Mouse (Mus musculus) T-cell, adult 66 days (primary cell): ENCODE results near the gene Tle6. TPM values are rescaled to one million over a fixed set of nuclear protein-coding genes. Genes with fewer than 3 reads are reported as not detected.

Source experiments
- total RNA-seq, 2 experiments: library from RNA; stranded (reverse); gene quantifications; 3 replicates in 1 of 2; 4 replicates in 1 of 2; pipeline ENCODE4 v1.2.4; 2023

Tle6 gene
- 1 to 10 TPM in 1 of 2 experiments, not detected in 1; 1.6 TPM for total RNA-seq

DNA sequence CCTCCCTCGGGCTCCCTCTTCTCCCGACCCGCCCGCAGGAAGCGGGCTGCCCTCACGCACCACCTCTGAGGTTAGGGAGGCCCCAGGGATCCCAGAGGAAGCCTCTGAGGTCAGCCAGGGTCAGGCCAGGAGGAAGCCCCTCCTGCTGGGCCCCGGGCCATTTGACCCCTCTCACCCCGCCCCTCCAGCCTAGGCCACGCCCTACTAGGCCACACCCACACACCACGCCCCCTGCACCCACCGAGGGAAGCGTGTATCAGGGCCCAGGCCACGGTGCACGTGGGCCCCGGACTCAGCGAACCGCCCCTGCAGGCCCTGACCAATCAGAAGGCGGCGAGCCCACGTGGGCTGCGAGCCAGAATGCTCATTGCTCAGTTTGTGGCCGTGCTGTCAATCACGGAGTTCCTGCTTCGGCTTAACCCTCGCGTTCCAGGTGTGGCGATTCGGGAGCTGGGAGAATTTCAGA, at the start of gene Tle6:
Tle6 (minus strand) TSS at position 336 of the 466 bp plus-strand sequence.

GRCm38 (mm10) chr10:81648803-81649775, 48.2 kb upstream of the Tle6 start, which contains the start of gene Gm10778:
Gene Gm10778, plus strand, starts transcription at chr10:81649059.

GRCm38 (mm10) chr10:81628390-81628789, 27.5 kb upstream of the Tle6 start, which contains the start of gene Ankrd24:
Gene Ankrd24, plus strand, starts transcription at chr10:81628540.

DNA sequence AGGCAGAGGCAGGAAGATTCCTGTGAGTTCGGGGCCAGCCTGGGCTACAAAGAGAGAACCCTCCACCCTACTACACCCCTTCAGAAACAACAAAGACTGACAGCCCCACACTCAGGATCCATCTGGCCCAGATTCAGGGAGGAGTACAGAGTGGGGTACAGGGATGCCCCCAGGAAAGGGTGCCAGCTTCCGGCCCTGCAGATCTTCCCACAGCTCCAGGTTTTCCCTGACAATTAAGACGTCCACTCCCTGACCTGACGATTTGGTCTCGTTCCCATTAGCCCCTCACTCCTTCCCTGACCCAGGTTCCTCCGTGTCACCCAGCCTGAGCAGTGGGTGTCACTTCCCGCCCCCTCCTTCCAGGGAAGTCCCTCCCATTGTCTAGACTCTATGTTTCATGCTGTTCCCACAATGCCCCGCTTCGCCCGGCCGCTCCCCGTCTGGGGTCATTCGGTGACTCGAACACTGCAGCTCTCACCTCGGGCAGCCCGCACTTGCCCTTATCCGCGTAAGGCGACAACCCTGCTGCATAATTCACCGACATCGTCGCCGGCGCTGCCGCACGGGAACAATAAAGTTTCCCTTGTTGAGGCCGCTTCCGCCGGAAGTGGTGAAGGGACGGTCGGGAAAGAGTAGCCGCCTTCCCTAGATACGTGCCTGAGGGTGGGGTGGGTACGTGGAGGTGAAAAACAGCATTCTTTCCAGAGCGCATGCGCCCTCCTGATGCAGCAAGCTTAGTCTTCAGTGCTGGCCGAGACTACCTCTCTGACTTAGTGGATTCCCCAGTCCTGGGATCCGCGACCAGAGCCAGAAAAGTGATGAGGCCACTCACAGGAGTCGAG, 26.3 kb upstream of the Tle6 start, which contains the start of gene Sirt6:
Sirt6 (minus strand) TSS at position 804 of the 842 bp plus-strand sequence.

DNA sequence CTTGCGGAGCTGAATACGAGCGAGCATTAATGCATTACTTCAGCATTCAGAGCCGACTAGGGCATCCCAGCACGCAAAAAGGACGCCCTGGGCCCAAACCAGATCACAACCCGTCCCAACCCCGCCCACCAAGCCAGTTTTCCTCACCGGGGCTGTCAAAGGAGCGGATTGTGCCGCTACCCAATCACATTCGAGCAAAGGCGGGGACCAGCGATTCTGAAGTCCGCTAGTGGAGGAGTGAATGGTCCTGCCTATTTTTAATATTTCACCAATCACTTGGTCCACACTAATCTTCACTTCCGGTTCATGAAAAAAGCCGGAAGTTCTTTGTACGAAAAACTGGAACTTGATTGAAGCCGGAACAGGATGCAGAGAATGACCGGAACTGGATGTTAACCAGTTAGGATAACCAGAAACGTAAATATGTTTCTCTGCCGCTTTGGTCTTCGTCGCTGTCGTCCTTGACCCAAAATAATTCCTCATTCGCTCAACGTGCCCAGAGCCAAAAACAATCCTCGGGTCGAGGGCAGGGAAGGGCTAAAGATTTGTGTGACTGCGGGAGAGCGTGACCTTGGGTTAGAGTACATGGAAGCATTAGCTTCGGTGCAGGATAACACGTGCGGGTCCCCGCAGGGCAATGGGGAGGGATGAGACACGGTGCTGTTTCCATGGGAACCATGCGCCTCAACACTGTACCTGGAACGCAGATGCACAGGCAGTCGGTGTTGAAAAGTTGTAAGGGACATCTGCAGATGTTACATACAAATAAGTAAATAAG, 5.3 kb upstream of the Tle6 start, which contains the start of gene BC025920:
BC025920 (plus strand) TSS at position 297 of the 778 bp plus-strand sequence.

GRCm38 (mm10) chr10:81574081-81575056, 26.5 kb downstream of the Tle6 start, which contains the start of gene Tle2:
Gene Tle2, plus strand, starts transcription at chr10:81574561.

GRCm38 (mm10) chr10:81559163-81559626, 41.7 kb downstream of the Tle6 start, which contains the start of gene Aes:
Gene Aes, plus strand, starts transcription at chr10:81559488.

GRCm38 (mm10) chr10:81545161-81545747, 55.6 kb downstream of the Tle6 start, which contains the start of gene Gna11:
Gene Gna11, minus strand, starts transcription at chr10:81545190.

Other genes with a start within 250 kb of the Tle6 start
- gene Mfsd12, start 243.6 kb downstream of the Tle6 start, total RNA-seq, result 10 to 100 TPM in 1 of 2 experiments, 1 to 10 TPM in 1; 5.9 to 10.6 TPM
- 10 to 100 TPM in 1 of 2 experiments, 1 to 10 TPM in 1; 8.0 to 10.6 TPM for gene 4930404N11Rik, start 235.3 kb downstream of the Tle6 start, total RNA-seq
- 10 to 100 TPM; 32.5 to 38.5 TPM for gene Fzr1, start 222.6 kb downstream of the Tle6 start, total RNA-seq
- gene Dohh, start 216.6 kb downstream of the Tle6 start, total RNA-seq, result 10 to 100 TPM; 38.0 to 44.2 TPM
- gene Gm48551, start 216.6 kb downstream of the Tle6 start, total RNA-seq, result 1 to 10 TPM; 3.3 to 5.8 TPM
- 1 to 10 TPM; 6.1 to 6.4 TPM for gene Gm48552, start 212.1 kb downstream of the Tle6 start, total RNA-seq
- 1 to 10 TPM; 3.6 to 6.8 TPM for gene Smim24, start 208.0 kb downstream of the Tle6 start, total RNA-seq
- 10 to 100 TPM; 18.7 to 22.7 TPM for gene Nfic, start 145.4 kb downstream of the Tle6 start, total RNA-seq
- gene Celf5, start 118.4 kb downstream of the Tle6 start, total RNA-seq, result under 1 TPM in 1 of 2 experiments, not detected in 1; 0.44 TPM
- 100 to 1,000 TPM; 203 to 223 TPM for gene Ncln, start 104.7 kb downstream of the Tle6 start, total RNA-seq
- 100 to 1,000 TPM; 155 to 169 TPM for gene S1pr4, start 100.9 kb downstream of the Tle6 start, total RNA-seq
- gene Gna15, start 76.8 kb downstream of the Tle6 start, total RNA-seq, result 10 to 100 TPM; 12.5 to 23.0 TPM
- gene Gna11, start 55.9 kb downstream of the Tle6 start, total RNA-seq, result 10 to 100 TPM; 26.8 to 35.6 TPM
- 100 to 1,000 TPM; 555 to 631 TPM for gene Aes, start 41.6 kb downstream of the Tle6 start, total RNA-seq
- 1 to 10 TPM; 5.1 to 5.2 TPM for gene Tle2, start 26.5 kb downstream of the Tle6 start, total RNA-seq
- 1 to 10 TPM; 3.2 to 3.6 TPM for gene BC025920, start 5.2 kb upstream of the Tle6 start, total RNA-seq
- gene Sirt6, start 26.7 kb upstream of the Tle6 start, total RNA-seq, result 10 to 100 TPM; 23.1 to 24.3 TPM
- 1 to 10 TPM; 3.5 to 4.3 TPM for gene Ankrd24, start 27.5 kb upstream of the Tle6 start, total RNA-seq
- gene Gm10778, start 48.0 kb upstream of the Tle6 start, total RNA-seq, result 1 to 10 TPM; 2.5 to 2.6 TPM
- gene Zfp433, start 103.8 kb upstream of the Tle6 start, total RNA-seq, result 10 to 100 TPM in 1 of 2 experiments, 1 to 10 TPM in 1; 9.9 to 10.1 TPM
- gene Gm3055, start 170.1 kb upstream of the Tle6 start, total RNA-seq, result 1 to 10 TPM; 1.6 to 3.4 TPM
- gene Gm4767, start 211.1 kb upstream of the Tle6 start, total RNA-seq, result 1 to 10 TPM; 2.6 to 3.5 TPM